Mouse (Mus musculus): ENCODE results near the gene Krt83. TPM values are rescaled to one million over a fixed set of nuclear protein-coding genes. Genes with fewer than 3 reads are reported as not detected.

Gene Krt83
- polyA plus RNA-seq, 1 experiment from 2014 or later: not detected

GRCm38 (mm10) chr15:101469093-101469492 is 22.2 kb downstream of the Krt83 start:
- H3K27ac ChIP-seq (replicated peaks): no peak overlapping the region
- H3K27me3 ChIP-seq (replicated peaks): 0 out of 2 replicates have a peak, but pooled peaks cover 4% of the 10 kb centered on the region
- ATAC-seq (ENCODE audit: extremely low read depth, insufficient number of reproducible peaks, low FRiP score, low TSS enrichment): no peak
- H3K4me3 ChIP-seq: no peak overlapping the region
- 75% methylated on average over 4 of the region's 4 CpGs for WGBS
- H3K4me1 ChIP-seq: no peaks in the 10 kb centered on the region
- H3K9ac ChIP-seq: no peak overlapping the region
- H3K4me2 ChIP-seq: no peak overlapping the region
- H3K36me3 ChIP-seq: no peaks in the 10 kb centered on the region
- H3K9me3 ChIP-seq: no peaks in the 10 kb centered on the region

GRCm38 (mm10) chr15:101463651-101464050 is 27.7 kb downstream of the Krt83 start, which contains the start of gene Krt81:
TSS of gene Krt81 (minus strand) at chr15:101463751.
- Histone ChIP-seq H3K27me3 (replicated peaks) (peaks cover 28% of the 10 kb centered on the region; the same call in 1 of the 2 replicates), H3K27ac (replicated peaks) (no peak within 1 kb of the TSS), H3K4me2 (no peak within 1 kb of the TSS), H3K4me1 (no peaks in the 10 kb centered on the region), H3K9ac (no peak within 1 kb of the TSS), H3K4me3 (no peak within 1 kb of the TSS), H3K9me3 (no peaks in the 10 kb centered on the region), H3K36me3 (no peaks in the 10 kb centered on the region)
- 69% methylated on average over 13 of the region's 13 CpGs for WGBS
- ATAC-seq (ENCODE audit: extremely low read depth, insufficient number of reproducible peaks, low FRiP score, low TSS enrichment): no peak

DNA sequence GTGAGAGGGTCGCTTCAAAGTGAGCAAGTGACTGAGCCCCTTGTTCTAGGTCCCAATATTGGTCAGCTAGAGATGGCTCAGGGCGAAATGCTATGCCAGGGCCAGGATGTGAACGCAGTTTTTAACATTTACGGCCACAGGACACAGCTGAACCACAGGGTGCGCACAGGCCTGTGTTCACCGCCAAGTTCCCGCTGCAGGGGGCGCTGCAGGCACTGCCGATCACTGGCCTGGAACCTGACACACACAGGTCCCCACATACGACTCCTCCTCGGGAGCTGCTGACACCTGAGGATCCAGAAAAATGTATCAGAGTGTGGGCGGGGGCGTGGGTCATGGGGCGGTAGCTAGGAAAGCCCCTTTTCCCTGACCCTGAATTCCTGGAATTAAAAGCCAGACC is 32.0 kb downstream of the Krt83 start:
- WGBS: 74% methylated on average over 14 of the region's 14 CpGs
- ATAC-seq (ENCODE audit: extremely low read depth, insufficient number of reproducible peaks, low FRiP score, low TSS enrichment): no peak
- no peak overlapping the region for H3K4me2 ChIP-seq

GRCm38 (mm10) chr15:101458361-101458930 is 32.9 kb downstream of the Krt83 start:
- ATAC-seq (ENCODE audit: extremely low read depth, insufficient number of reproducible peaks, low FRiP score, low TSS enrichment): no peak
- Histone ChIP-seq H3K4me3 (no peak overlapping the region), H3K9ac (no peak overlapping the region), H3K4me2 (no peak overlapping the region), H3K27ac (replicated peaks) (no peak overlapping the region), H3K27me3 (replicated peaks) (peaks cover 32% of the 10 kb centered on the region; the same call in 1 of the 2 replicates), H3K4me1 (0 out of 2 replicates have a peak, but pooled peaks cover under 1% of the 10 kb centered on the region), H3K36me3 (no peaks in the 10 kb centered on the region), H3K9me3 (peaks cover 4% of the 10 kb centered on the region; the same call in 1 of the 2 replicates)
- 67% methylated on average over 16 of the region's 16 CpGs for WGBS

More for the DNA sequence above, 32.0 kb downstream of the Krt83 start:
- Histone ChIP-seq H3K27me3 (replicated peaks) (peaks cover 31% of the 10 kb centered on the region; the same call in 1 of the 2 replicates), H3K27ac (replicated peaks) (no peak overlapping the region), H3K9ac (no peak overlapping the region), H3K36me3 (no peaks in the 10 kb centered on the region), H3K4me1 (no peaks in the 10 kb centered on the region), H3K4me3 (no peak overlapping the region), H3K9me3 (peaks cover 4% of the 10 kb centered on the region; the same call in 1 of the 2 replicates)

DNA sequence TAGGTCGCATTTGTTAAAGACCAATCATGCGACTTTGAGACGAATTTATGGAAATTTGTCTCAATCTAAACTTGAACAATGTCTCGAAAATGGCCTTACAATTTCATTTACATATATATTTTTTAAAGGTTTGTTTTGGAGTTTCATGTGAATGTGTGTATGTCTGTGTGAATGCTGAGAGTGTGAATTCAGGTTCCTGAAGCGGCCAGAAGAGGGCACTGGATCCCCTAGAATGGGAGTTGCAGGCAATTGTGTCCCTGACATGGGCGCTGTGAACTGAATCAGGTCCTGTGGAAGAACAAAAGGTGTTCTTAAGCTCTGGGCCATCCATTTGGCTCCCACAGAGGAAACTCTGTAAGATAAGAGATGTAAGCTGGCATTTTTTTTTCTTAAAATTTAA is 35.4 kb downstream of the Krt83 start:
- no peak for ATAC-seq (ENCODE audit: extremely low read depth, insufficient number of reproducible peaks, low FRiP score, low TSS enrichment)
- WGBS: 78% methylated on average over 6 of the region's 6 CpGs
- H3K4me1 ChIP-seq: peaks cover 6% of the 10 kb centered on the region; the same call in 1 of the 2 replicates

DNA sequence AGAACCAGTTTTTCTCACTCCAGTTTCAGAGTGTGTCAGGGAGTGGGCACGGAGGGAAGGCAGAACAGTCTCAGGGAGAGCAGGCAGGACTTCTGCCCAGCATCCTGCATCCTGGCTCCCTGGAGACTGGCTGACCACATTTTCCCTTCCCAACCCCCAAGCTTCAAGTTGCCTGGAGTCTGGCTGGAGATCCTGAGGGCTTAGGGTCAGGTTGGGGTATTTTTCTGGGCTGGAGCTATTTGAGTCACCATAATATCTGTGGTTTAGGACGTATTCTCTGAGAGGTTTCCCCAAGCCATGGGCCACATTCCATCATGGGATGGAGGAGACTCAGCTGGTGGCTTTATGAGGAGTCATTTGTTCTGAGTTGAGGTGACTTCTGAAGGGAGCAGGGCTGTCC is 36.0 kb downstream of the Krt83 start:
- Histone ChIP-seq H3K9me3 (peaks cover 4% of the 10 kb centered on the region; the same call in 1 of the 2 replicates), H3K27ac (replicated peaks) (no peak overlapping the region), H3K9ac (no peak overlapping the region), H3K36me3 (no peaks in the 10 kb centered on the region), H3K4me3 (no peak overlapping the region), H3K4me2 (no peak overlapping the region), H3K27me3 (replicated peaks) (peaks cover 12% of the 10 kb centered on the region; the same call in 1 of the 2 replicates), H3K4me1 (peaks cover 6% of the 10 kb centered on the region; the same call in 1 of the 2 replicates)
- no peak for ATAC-seq (ENCODE audit: extremely low read depth, insufficient number of reproducible peaks, low FRiP score, low TSS enrichment)
- 72% methylated on average over 2 of the region's 2 CpGs for WGBS

More for the DNA sequence above, 35.4 kb downstream of the Krt83 start:
- H3K36me3 ChIP-seq: no peaks in the 10 kb centered on the region
- H3K4me3 ChIP-seq: no peak overlapping the region
- H3K9ac ChIP-seq: no peak overlapping the region
- no peak overlapping the region for H3K4me2 ChIP-seq
- H3K9me3 ChIP-seq: peaks cover 4% of the 10 kb centered on the region; the same call in 1 of the 2 replicates
- peaks cover 12% of the 10 kb centered on the region; the same call in 1 of the 2 replicates for H3K27me3 ChIP-seq (replicated peaks)
- H3K27ac ChIP-seq (replicated peaks): no peak overlapping the region

DNA sequence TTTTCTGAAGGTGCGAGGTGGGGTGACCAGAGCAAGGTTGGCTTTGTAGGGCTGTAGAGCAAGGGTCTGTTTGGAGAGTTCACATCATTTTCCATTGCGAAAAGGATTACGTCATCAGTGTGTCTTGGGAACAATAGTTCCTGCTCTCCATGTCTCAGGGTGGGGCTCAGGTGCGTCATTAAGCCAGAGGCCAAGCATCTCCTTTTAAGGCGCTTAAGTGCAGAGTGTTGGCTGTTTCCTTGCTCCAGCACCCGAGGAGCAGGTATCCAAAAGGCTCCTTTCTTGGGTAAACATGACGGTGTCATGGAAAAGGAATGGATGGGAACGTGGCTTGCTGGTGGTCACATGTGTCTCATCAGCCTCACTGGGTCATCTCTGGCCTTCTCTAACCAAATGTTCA is 36.5 kb downstream of the Krt83 start:
- no peak overlapping the region for H3K27ac ChIP-seq (replicated peaks)
- H3K4me2 ChIP-seq: no peak overlapping the region
- no peak overlapping the region for H3K9ac ChIP-seq
- ATAC-seq (ENCODE audit: extremely low read depth, insufficient number of reproducible peaks, low FRiP score, low TSS enrichment): no peak
- peaks cover 4% of the 10 kb centered on the region; the same call in 1 of the 2 replicates for H3K9me3 ChIP-seq
- peaks cover 6% of the 10 kb centered on the region; the same call in 1 of the 2 replicates for H3K4me1 ChIP-seq
- peaks cover 12% of the 10 kb centered on the region; the same call in 1 of the 2 replicates for H3K27me3 ChIP-seq (replicated peaks)
- WGBS: 83% methylated on average over 8 of the region's 8 CpGs
- H3K36me3 ChIP-seq: no peaks in the 10 kb centered on the region
- no peak overlapping the region for H3K4me3 ChIP-seq

DNA sequence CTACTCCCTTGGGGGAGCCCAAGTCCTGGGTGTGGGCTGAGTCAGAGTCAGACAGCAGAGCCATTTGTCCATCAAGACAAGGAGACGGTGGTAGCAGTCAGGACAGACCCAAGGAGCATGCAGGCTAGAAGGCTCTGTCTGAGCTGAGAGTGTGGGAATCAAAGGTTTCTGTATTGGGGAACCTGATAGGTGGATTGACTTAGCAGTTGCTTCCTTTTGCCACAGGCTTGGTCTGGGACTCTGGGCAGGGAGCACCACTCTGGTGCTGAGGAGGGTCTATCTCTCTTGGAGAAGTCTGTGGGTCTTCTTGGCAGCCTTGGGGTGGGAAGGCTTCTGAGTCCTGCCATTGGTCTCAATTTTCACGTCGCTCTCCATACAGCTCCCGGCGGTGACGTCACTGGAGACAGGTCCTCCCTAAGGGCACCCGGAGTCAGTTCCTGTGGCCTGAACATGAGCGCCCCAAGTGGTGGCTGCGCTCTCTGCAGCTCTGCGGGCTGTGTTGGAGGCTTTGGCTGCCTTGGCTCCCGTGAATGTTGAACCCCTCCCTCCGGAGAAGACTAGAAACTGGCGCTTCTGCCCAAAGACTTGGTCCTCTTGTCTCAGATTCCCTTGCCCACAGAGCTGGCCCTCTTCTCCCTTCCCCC is 38.1 kb downstream of the Krt83 start:
- peak overlapping the region; percentile 42 for H3K4me2 ChIP-seq
- no peak overlapping the region for H3K27ac ChIP-seq (replicated peaks)
- H3K4me3 ChIP-seq: no peak overlapping the region
- peaks cover 12% of the 10 kb centered on the region; the same call in 1 of the 2 replicates for H3K27me3 ChIP-seq (replicated peaks)
- peaks cover 6% of the 10 kb centered on the region; the same call in 1 of the 2 replicates for H3K4me1 ChIP-seq
- no peak overlapping the region for H3K9ac ChIP-seq
- 6% methylated on average over 13 of the region's 13 CpGs for WGBS
- no peaks in the 10 kb centered on the region for H3K36me3 ChIP-seq
- peaks cover 4% of the 10 kb centered on the region; the same call in 1 of the 2 replicates for H3K9me3 ChIP-seq
- no peak for ATAC-seq (ENCODE audit: extremely low read depth, insufficient number of reproducible peaks, low FRiP score, low TSS enrichment)

- no peak for ATAC-seq (ENCODE audit: extremely low read depth, insufficient number of reproducible peaks, low FRiP score, low TSS enrichment)
- Histone ChIP-seq H3K4me2 (peak within 1 kb of the TSS; percentile 26; the same call in 1 of the 2 replicates), H3K9ac (no peak within 1 kb of the TSS), H3K4me3 (no peak within 1 kb of the TSS), H3K27ac (replicated peaks) (no peak within 1 kb of the TSS), H3K9me3 (no peaks in the 10 kb centered on the region), H3K36me3 (no peaks in the 10 kb centered on the region), H3K4me1 (no peaks in the 10 kb centered on the region), H3K27me3 (replicated peaks) (peaks cover 10% of the 10 kb centered on the region; the same call in 1 of the 2 replicates)
- 57% methylated on average over 2 of the region's 2 CpGs for WGBS
Measured at GRCm38 (mm10) chr15:101447444-101447843, 43.9 kb downstream of the Krt83 start, which contains the start of gene Krt88. TSS of gene Krt88 (plus strand) at chr15:101447744.

GRCm38 (mm10) chr15:101446572-101446971 is 44.7 kb downstream of the Krt83 start:
- WGBS: 52% methylated on average over 11 of the region's 11 CpGs
- Histone ChIP-seq H3K4me1 (no peaks in the 10 kb centered on the region), H3K4me2 (peak overlapping the region; percentile 26; the same call in 1 of the 2 replicates)

DNA sequence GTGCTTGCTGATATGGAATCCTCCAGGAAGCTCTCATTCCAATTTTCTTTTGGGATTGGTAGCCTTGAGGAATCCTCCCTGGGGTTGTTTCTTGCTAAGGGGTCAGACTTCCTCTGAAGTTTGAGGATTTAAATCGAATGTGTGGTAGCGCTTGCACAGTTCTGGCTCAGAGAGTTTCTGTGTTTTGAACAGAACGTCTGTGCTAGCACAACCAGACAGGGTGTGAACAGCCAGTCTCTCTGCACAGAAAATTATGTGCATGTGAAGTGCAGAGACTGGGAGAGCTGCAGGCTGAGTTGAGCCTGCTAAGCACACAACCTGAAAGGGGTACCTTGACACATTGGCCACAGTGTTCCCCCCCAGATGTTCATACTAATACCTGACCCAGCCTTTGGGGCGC is 50.5 kb downstream of the Krt83 start:
- Histone ChIP-seq H3K36me3 (no peaks in the 10 kb centered on the region), H3K9ac (no peak overlapping the region), H3K27me3 (replicated peaks) (peaks cover 68% of the 10 kb centered on the region), H3K27ac (replicated peaks) (no peak overlapping the region), H3K4me3 (no peak overlapping the region), H3K4me2 (no peak overlapping the region), H3K4me1 (peaks cover 5% of the 10 kb centered on the region), H3K9me3 (no peaks in the 10 kb centered on the region)
- whole genome bisulfite sequencing: 61% methylated on average over 4 of the region's 4 CpGs
- ATAC-seq (ENCODE audit: extremely low read depth, insufficient number of reproducible peaks, low FRiP score, low TSS enrichment): no peak

More at GRCm38 (mm10) chr15:101446572-101446971, 44.7 kb downstream of the Krt83 start:
- Histone ChIP-seq H3K9me3 (no peaks in the 10 kb centered on the region), H3K27me3 (replicated peaks) (peaks cover 13% of the 10 kb centered on the region; the same call in 1 of the 2 replicates), H3K27ac (replicated peaks) (no peak overlapping the region), H3K4me3 (no peak overlapping the region), H3K36me3 (no peaks in the 10 kb centered on the region), H3K9ac (no peak overlapping the region)
- no peak for ATAC-seq (ENCODE audit: extremely low read depth, insufficient number of reproducible peaks, low FRiP score, low TSS enrichment)
